ENCODE assay signal across 12 mouse cellular contexts in genomic region chr11:29714114-29714513, GRCm38 (mm10).
"Had no signal": no experiment of that assay in that cellular context is flagged by ENCODE, and none has a peak within 500 bp of the region (broad histone marks: within the 10 kb centered on the region; RNA-seq: fewer than 3 reads in every experiment).

No protein-coding gene starts in this region.

- H3K4me2 ChIP-seq: kidney, embryonic 15.5 days; liver, embryonic 11.5 days; lung, embryonic 14.5 days; midbrain, embryonic 12.5 days had no signal

- ATAC-seq: liver, postnatal 0 days; lung, postnatal 0 days had no signal

- H3K4me3 ChIP-seq: kidney, embryonic 15.5 days; left cerebral cortex, adult 2 months; midbrain, embryonic 12.5 days had no signal

- H3K27me3 ChIP-seq: kidney, embryonic 15.5 days; midbrain, embryonic 12.5 days had no signal

- H3K9me3 ChIP-seq: kidney, embryonic 15.5 days; midbrain, embryonic 12.5 days had no signal

- H3K9ac ChIP-seq: kidney, embryonic 15.5 days; liver, embryonic 14.5 days; liver, postnatal 0 days; lung, embryonic 14.5 days; midbrain, embryonic 12.5 days had no signal

- H3K4me1 ChIP-seq: midbrain, embryonic 12.5 days had no signal

- DNase-seq: layer of hippocampus, postnatal 36 days; liver, postnatal 0 days; thymus, adult 18-20 months; thymus, postnatal 36 days had no signal

- H3K27ac ChIP-seq: kidney, embryonic 15.5 days; left cerebral cortex, adult 2 months; liver, embryonic 14.5 days; macrophage; midbrain, embryonic 12.5 days had no signal
